Mouse (Mus musculus) spleen, adult 2 months (tissue): ENCODE data around the gene Tmco4.

ENCODE experiments used
- CTCF ChIP-seq: fragments of 200-500 bp; IDR thresholded peaks from 2 replicates; pipeline ENCODE4 v1.5.1; 2011; ENCODE audit warnings: mild to moderate bottlenecking, inconsistent platforms; ENCODE audit not compliant: insufficient read depth, insufficient read length, insufficient replicate concordance; ENCODE audit errors: extremely low read depth
- POLR2A ChIP-seq: fragments of 200-500 bp; IDR thresholded peaks from 2 replicates; pipeline ENCODE4 v1.6.1; 2011; ENCODE audit warnings: low read depth, low read length, inconsistent platforms

DNA sequence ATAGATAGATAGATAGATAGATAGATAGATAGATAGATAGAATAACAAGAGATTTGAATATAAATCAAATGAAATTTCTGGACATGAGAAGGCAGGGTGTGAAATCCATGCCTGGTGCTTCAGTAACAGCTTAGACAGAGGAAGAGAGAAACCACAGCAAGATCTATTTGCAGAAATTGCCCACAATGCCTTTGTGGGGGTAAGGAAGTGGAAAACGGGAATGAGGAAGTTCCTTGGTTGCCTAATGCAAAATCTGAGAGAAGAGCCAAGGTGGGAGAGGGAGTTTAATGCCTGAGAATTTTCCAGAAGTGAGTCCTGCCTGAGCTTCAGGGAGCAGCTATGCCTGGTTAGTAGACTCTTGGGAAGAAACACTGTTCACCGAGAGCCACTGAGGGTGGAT, 70.9 kb downstream of the Tmco4 start:
- TF ChIP-seq POLR2A (no peak), CTCF (no peak)
